Mouse (Mus musculus): ENCODE data around the gene Slc25a19.
"Not testable (repeated sequence)": the region's sequence is repeated elsewhere in the genome, so short reads cannot be mapped to it uniquely, and the experiment has no call there.

Slc25a19 gene

GRCm38 (mm10) chr11:115627705-115628464 is at the start of gene Slc25a19:
Gene Slc25a19, minus strand, starts transcription at chr11:115628295.
- peak; percentile 99 for DNase-seq (ENCODE audit: low read depth, low spot score)

DNA sequence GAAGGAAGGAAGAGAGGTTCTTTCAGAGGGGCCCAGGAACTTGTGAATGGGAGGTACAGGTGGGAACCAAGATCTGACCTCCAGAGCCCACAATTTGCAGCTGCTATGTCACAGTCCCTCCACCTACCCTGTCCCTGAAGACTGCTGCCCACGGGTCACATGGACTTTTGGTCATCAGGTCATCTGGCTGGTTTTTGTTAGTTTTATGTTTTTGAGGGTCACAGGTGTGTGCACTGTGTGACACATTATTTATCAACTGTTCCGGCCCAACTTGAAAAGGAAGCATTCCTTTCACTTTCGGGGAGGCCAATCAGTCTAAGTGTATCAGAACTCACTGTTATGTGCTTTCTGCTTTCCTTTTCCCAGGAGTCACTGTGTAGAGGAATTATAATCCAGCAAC is 49.4 kb upstream of the Slc25a19 start:
- DNase-seq (ENCODE audit: low read depth, low spot score), result no peak

GRCm38 (mm10) chr11:115676738-115677137 is 48.6 kb upstream of the Slc25a19 start:
- no peak for DNase-seq (ENCODE audit: low read depth, low spot score)

GRCm38 (mm10) chr11:115674235-115674865 is 46.3 kb upstream of the Slc25a19 start:
- no peak for DNase-seq (ENCODE audit: low read depth, low spot score)

DNA sequence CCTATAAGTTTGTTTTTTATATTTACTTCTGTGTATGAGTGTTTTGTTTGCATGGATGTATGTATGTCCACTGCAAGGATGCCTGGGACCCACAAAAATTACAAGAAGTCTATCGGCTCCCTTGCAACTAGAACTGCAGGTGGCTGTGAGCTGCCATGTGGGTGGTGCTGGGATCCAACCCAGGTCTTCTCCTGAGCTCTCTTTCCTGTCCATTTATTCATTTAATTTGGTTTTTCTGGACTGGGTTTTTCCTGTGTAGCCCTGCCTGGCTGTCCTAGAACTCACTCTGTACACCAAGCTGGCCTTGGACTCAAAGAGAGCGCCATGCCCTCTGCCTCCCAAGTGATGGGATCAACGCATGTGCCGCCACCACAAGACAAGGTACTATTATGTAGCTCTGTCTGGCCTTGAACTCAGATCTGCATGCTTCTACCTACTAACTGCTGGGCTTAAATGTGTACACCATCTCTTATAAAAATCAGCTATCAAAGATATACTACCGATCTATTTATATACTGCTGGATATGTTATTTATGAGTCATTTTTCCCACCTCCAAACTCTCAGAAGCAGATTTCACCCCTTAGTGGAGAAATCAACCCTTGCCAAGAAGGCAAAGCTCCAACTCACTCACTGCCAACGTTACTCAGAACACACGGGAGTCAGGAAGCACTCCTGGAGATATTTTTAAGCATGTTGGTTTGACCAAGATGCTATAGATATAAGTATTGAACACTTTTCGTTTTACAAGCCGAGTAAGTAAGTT is 45.6 kb upstream of the Slc25a19 start:
- DNase-seq (ENCODE audit: low read depth, low spot score), result no peak

GRCm38 (mm10) chr11:115672226-115672987 is 44.3 kb upstream of the Slc25a19 start:
- no peak for DNase-seq (ENCODE audit: low read depth, low spot score)

DNA sequence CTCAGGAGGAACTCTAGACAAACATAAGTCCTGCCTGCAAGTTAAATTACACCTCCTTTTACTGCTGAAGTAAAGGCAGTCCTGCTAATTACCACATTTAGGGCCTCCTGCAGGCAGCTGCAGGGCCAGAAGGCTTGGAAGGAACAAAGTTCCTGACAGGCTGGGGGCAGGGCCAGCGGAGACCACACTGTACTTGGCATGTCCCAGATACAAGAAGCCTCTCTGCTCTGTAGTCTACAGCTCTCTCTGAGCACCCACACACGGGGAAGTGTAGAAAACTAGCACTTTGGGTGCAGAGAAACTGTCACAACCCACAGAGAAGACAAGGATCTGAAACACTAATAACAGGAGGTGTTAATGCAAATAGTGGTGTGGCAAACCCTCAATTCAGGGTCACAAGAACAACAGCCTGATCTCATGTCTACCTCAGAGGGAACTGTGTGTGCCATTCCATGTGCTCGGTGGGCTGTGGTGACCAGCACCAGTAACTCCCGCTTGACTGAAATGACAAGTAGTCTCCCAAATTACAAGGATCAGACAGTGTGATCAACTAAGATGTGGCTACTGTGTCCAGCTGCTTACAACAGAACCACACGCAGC is 42.5 kb upstream of the Slc25a19 start:
- DNase-seq (ENCODE audit: low read depth, low spot score), result no peak

- no peak for DNase-seq (ENCODE audit: low read depth, low spot score)
Observed at GRCm38 (mm10) chr11:115663676-115664335, 35.7 kb upstream of the Slc25a19 start.

DNA sequence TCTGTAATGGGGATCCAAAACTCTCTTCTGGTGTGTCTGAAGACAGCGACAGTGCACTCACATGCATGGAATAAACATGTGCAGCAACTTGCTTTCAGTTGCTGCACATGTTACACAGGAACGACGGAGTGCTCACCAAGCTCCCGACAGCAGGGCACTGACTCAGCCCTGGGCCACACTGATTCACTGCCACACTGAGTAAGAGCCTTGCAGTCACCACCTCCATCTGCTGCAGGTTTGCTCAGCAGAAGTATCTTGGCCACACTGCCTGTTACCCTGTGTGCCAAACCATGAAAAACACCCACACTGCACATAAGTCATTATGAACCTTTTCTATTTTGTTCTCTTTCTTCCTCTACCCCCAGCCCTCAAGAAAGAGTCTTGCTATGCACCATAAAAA is 32.3 kb upstream of the Slc25a19 start:
- DNase-seq (ENCODE audit: low read depth, low spot score), result no peak

- no peak for DNase-seq (ENCODE audit: low read depth, low spot score)
Observed at GRCm38 (mm10) chr11:115658521-115658920, 30.4 kb upstream of the Slc25a19 start.

DNA sequence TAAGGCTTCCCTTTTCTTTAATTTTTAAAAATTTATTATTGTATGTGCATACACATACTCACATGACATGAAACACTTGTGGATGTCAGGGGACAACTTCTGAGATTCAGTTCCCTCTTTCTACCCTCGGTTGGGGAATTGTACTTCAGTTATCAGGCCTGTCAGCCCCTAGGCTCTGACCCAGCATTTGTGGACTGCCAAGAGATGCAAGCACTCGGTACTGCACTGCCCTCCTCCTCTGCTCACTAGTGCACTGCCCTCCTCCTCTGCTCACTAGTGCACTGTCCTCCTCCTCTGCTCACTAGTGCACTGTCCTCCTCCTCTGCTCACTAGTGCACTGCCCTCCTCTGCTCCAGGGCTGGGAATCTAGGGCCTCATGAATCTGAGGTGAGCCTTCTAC is 26.0 kb upstream of the Slc25a19 start:
- DNase-seq (ENCODE audit: low read depth, low spot score), result no peak

GRCm38 (mm10) chr11:115653194-115653593 is 25.1 kb upstream of the Slc25a19 start:
- no peak for DNase-seq (ENCODE audit: low read depth, low spot score)

DNA sequence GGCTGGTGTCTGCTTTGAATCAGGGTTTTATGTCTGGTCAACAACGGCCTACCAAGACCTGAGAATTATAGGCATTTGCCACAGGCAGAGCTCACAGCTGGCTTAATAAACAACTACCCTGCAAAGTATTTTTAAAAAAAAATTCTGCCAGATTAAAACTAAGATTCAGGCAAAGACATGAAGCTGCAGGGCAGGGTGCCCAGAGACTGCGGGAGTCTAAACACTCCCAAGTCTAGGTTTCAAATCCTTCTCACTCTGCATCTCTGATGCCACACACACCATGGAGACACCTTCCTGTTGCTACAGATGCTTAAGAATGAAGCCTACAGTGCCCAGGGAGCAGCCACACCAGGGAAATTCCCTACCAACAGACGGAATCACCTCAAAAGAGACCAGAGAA is 23.6 kb upstream of the Slc25a19 start:
- DNase-seq (ENCODE audit: low read depth, low spot score), result no peak

DNA sequence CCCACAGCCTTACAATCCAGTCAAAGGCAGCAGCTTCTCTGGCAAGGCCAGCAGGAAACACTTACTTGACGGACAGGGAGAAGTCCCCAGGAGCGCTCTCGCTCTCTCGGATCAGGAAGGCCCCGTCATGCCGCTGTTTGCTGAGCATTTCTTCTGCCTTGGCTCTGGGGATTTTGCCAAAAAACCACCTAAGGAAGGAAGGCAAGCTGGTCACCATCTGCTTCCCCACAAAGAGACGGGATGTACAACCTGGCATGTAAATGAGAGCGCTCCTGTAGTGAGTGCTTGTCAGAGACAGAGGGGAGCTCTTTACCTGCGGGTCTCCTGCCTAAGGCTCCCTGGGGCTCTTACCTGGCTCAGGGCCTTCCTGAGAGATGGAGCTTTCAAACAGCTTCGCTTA is 21.6 kb upstream of the Slc25a19 start:
- no peak for DNase-seq (ENCODE audit: low read depth, low spot score)

- DNase-seq (ENCODE audit: low read depth, low spot score), result peak; percentile 58
Observed at GRCm38 (mm10) chr11:115647459-115647858, 19.4 kb upstream of the Slc25a19 start.

DNA sequence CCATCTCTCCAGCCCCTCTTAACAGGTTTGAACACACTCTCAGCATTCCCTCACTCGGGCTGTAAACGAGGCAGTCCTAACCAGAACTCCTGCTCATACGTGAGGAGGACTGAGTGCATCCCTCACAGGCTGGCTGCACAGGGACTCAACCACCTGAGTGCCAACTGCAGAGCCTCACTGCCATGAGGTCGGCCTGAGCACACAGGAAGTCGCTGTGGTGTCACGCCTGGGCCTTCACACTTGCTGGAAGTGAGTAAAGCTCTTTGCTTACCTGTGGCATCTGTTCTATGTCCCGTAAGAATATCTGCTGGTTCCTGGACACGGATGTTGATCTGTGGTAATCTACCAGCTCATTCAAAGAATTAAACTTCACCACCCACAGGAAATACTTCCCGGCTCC is 18.3 kb upstream of the Slc25a19 start:
- no peak for DNase-seq (ENCODE audit: low read depth, low spot score)

- not testable (repeated sequence) for DNase-seq (ENCODE audit: low read depth, low spot score)
Observed at GRCm38 (mm10) chr11:115645498-115645897, 17.4 kb upstream of the Slc25a19 start.

DNA sequence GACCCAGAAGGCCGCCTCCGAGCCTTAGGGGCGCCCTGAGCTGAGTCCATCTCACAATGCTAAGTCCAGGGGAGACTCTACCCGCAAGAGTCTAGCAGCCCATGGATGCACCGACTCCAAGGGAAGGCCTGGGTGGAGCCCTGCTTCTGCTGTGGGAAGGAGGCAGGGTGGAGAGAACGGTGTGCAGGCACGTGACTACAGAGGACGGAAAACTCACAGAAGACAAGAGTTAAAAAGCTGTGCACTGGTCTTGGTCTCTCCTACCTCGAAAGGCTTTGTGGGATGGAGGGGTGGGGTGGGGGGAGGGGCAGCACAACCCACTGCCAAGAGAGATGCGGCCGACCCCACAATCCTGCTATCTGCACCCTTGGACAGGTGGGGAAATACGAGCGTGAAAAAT is 16.2 kb upstream of the Slc25a19 start:
- no peak for DNase-seq (ENCODE audit: low read depth, low spot score)

GRCm38 (mm10) chr11:115643265-115643664 is 15.2 kb upstream of the Slc25a19 start:
- DNase-seq (ENCODE audit: low read depth, low spot score), result no peak

GRCm38 (mm10) chr11:115642705-115643104 is 14.6 kb upstream of the Slc25a19 start:
- DNase-seq (ENCODE audit: low read depth, low spot score), result no peak

GRCm38 (mm10) chr11:115641664-115642036 is 13.6 kb upstream of the Slc25a19 start:
- no peak for DNase-seq (ENCODE audit: low read depth, low spot score)

Data from brain, embryonic 18.5 days (tissue).